Mouse (Mus musculus) heart, postnatal 0 days (tissue): Measurements from ENCODE around the gene Tmem130. TPM values are rescaled to one million over a fixed set of nuclear protein-coding genes. Genes with fewer than 3 reads are reported as not detected.
A peak's percentile ranks its signal among the peaks of the same experiment; 100 is the strongest.
"Not testable (repeated sequence)": the region's sequence is repeated elsewhere in the genome, so short reads cannot be mapped to it uniquely, and the experiment has no call there.

Experiments used
- ATAC-seq: fragments of 200-750 bp; cut with Nextera tagmentation; 2 replicates; pipeline ENCODE4 v1.8.0; 2017; ENCODE audit warnings: low read depth, moderate number of reproducible peaks, moderate library complexity; ENCODE audit not compliant: insufficient read depth
- DNase-seq: peaks from one replicate; pipeline ENCODE4 v3.0.0-alpha.2; 2016; ENCODE audit warnings: low spot score
- H3K27ac ChIP-seq: fragments of 300-500 bp; sonication (generic); 2 replicates; pipeline ENCODE4 v1.5.1; 2014; ENCODE audit warnings: low read depth, mild to moderate bottlenecking
- H3K27me3 ChIP-seq: fragments of 300-500 bp; sonication (generic); 2 replicates; pipeline ENCODE4 v1.6.1; 2014; ENCODE audit warnings: low read length, mixed read lengths; ENCODE audit not compliant: control insufficient read depth, insufficient read depth
- H3K36me3 ChIP-seq: fragments of 300-500 bp; sonication (generic); replicated peaks from 2 replicates; pipeline ENCODE4 v1.6.1; 2014; ENCODE audit warnings: low read length, mixed read lengths; ENCODE audit not compliant: control insufficient read depth, insufficient read depth
- H3K4me1 ChIP-seq: fragments of 300-500 bp; sonication (generic); 2 replicates; pipeline ENCODE4 v1.6.1; 2014; ENCODE audit warnings: antibody characterized with exemption; ENCODE audit not compliant: control insufficient read depth, insufficient read depth
- H3K4me2 ChIP-seq: fragments of 300-500 bp; sonication (generic); 2 replicates; pipeline ENCODE4 v1.6.1; 2014; ENCODE audit warnings: low read depth, mild to moderate bottlenecking, low read length, moderate library complexity
- H3K4me3 ChIP-seq: fragments of 300-500 bp; sonication (generic); 2 replicates; pipeline ENCODE4 v1.5.1; 2014; ENCODE audit warnings: low read depth, low read length
- H3K9ac ChIP-seq: fragments of 300-500 bp; sonication (generic); replicated peaks from 2 replicates; pipeline ENCODE4 v1.6.1; 2014; ENCODE audit warnings: low read depth, low read length, mixed read lengths
- H3K9me3 ChIP-seq: fragments of 300-500 bp; sonication (generic); replicated peaks from 2 replicates; pipeline ENCODE4 v1.6.1; 2016; ENCODE audit warnings: low read length; ENCODE audit not compliant: control insufficient read depth
- CTCF ChIP-seq: IDR thresholded peaks from 2 replicates; pipeline ENCODE4 v1.5.1; 2016; ENCODE audit warnings: antibody characterized with exemption, control low read depth, low read depth
- EP300 ChIP-seq: IDR thresholded peaks from 2 replicates; pipeline ENCODE4 v1.6.1; 2016; ENCODE audit warnings: antibody characterized with exemption, low read depth
- WGBS: fragments of 180-500 bp; shearing (Covaris S2); extraction: QIAGEN DNeasy Blood & Tissue Kit; methylation state at CpG from one replicate; pipeline ENCODE4 v1.1.7; 2014; 5-methylcytosine and 5-hydroxymethylcytosine counted together
- polyA plus RNA-seq: library from polyadenylated mRNA; unstranded; fragments of >200 nt; fragmentation: Nextera tagmentation; extraction: Ambion mirVana; gene quantifications from 2 replicates; pipeline ENCODE4 v1.2.1, GENCODE M21; 2015
- total RNA-seq: library from RNA; depleted of rRNA; stranded (reverse); fragments of >200 nt; gene quantifications from 2 replicates; pipeline ENCODE4 v1.2.3, GENCODE M21; 2014; ENCODE audit warnings: low replicate concordance

Tmem130 gene
- total and polyA plus RNA-seq, 2 experiments from 2014 or later: 0.44 to 0.53 TPM

GRCm38 (mm10) chr5:144767911-144768841 lies 6.6 kb upstream of the Tmem130 start:
- Histone ChIP-seq H3K4me3 (peak overlapping the region; percentile 89), H3K36me3 (peaks cover 18% of the 10 kb centered on the region), H3K4me2 (peak overlapping the region; percentile 79), H3K9ac (peak overlapping the region; percentile 85), H3K4me1 (peaks cover 9% of the 10 kb centered on the region), H3K9me3 (no peaks in the 10 kb centered on the region), H3K27me3 (no peaks in the 10 kb centered on the region), H3K27ac (peak overlapping the region; percentile 95)
- DNase-seq (peak; percentile 84), ATAC-seq (peak; percentile 89)
- WGBS: under 1% methylated on average over 91 of the region's 92 CpGs
- TF ChIP-seq EP300: no peak
- peak; percentile 75 for TF ChIP-seq CTCF

- 0 out of 2 replicates have a peak, but pooled peaks have one; percentile 3 for ATAC-seq
- not testable (repeated sequence) for DNase-seq
- 77% methylated on average over 15 of the region's 15 CpGs for WGBS
Observed at GRCm38 (mm10) chr5:144767106-144767798, 5.6 kb upstream of the Tmem130 start, which contains the start of gene Trrap. Gene Trrap, plus strand, starts transcription at chr5:144767732.

GRCm38 (mm10) chr5:144766646-144767045 lies 5.0 kb upstream of the Tmem130 start:
- DNase-seq (no peak), ATAC-seq (no peak)
- peaks cover 9% of the 10 kb centered on the region for H3K4me1 ChIP-seq
- no peak overlapping the region for H3K4me2 ChIP-seq
- peaks cover 12% of the 10 kb centered on the region for H3K27me3 ChIP-seq
- no peak overlapping the region for H3K4me3 ChIP-seq
- H3K9me3 ChIP-seq: no peaks in the 10 kb centered on the region
- WGBS: 83% methylated on average over 11 of the region's 11 CpGs
- H3K36me3 ChIP-seq: peaks cover 9% of the 10 kb centered on the region
- TF ChIP-seq EP300 (no peak), CTCF (no peak)
- H3K27ac ChIP-seq: no peak overlapping the region
- H3K9ac ChIP-seq: no peak overlapping the region

More at GRCm38 (mm10) chr5:144767106-144767798, 5.6 kb upstream of the Tmem130 start, which contains the start of gene Trrap:
- Histone ChIP-seq H3K27ac (peak within 1 kb of the TSS; percentile 95), H3K9ac (peak within 1 kb of the TSS; percentile 85), H3K4me3 (peak within 1 kb of the TSS; percentile 89), H3K36me3 (peaks cover 13% of the 10 kb centered on the region), H3K4me2 (peak within 1 kb of the TSS; percentile 79)
- H3K4me1 ChIP-seq, H3K27me3 ChIP-seq, H3K9me3 ChIP-seq: not testable (repeated sequence)

GRCm38 (mm10) chr5:144766026-144766425 lies 4.4 kb upstream of the Tmem130 start:
- WGBS: 66% methylated on average over 7 of the region's 7 CpGs
- Histone ChIP-seq H3K9me3 (no peaks in the 10 kb centered on the region), H3K4me2 (no peak overlapping the region), H3K4me3 (no peak overlapping the region), H3K9ac (no peak overlapping the region), H3K27ac (no peak overlapping the region), H3K27me3 (peaks cover 18% of the 10 kb centered on the region), H3K36me3 (peaks cover 3% of the 10 kb centered on the region), H3K4me1 (peaks cover 9% of the 10 kb centered on the region)
- DNase-seq (no peak), ATAC-seq (no peak)
- TF ChIP-seq EP300: no peak
- TF ChIP-seq CTCF: no peak

- no peak overlapping the region for H3K9ac ChIP-seq
- no peak for DNase-seq
- no peak for ATAC-seq
- TF ChIP-seq CTCF: no peak
- no peak for TF ChIP-seq EP300
- H3K27ac ChIP-seq: no peak overlapping the region
- no peaks in the 10 kb centered on the region for H3K36me3 ChIP-seq
- H3K9me3 ChIP-seq: no peaks in the 10 kb centered on the region
- WGBS: 35% methylated on average over 8 of the region's 8 CpGs
- peaks cover 21% of the 10 kb centered on the region for H3K27me3 ChIP-seq
- H3K4me3 ChIP-seq: no peak overlapping the region
- no peaks in the 10 kb centered on the region for H3K4me1 ChIP-seq
- no peak overlapping the region for H3K4me2 ChIP-seq
Observed at GRCm38 (mm10) chr5:144758422-144758821, 3.2 kb downstream of the Tmem130 start.
